Mouse (Mus musculus) olfactory bulb, adult 2 months (tissue): ENCODE measurements at regions not wholly inside any gene's neighbourhood (a gene's known extent, or its start where the extent isn't known, plus 50 kb on each side); places are given as distances from the start of the nearest gene placed in this dataset.
A peak's percentile ranks its signal among the peaks of the same experiment; 100 is the strongest.

Experiments
- H3K27ac ChIP-seq: fragments of 200-500 bp; 2 replicates; pipeline ENCODE4 v1.5.1; 2012; ENCODE audit warnings: low read depth, low read length; ENCODE audit not compliant: insufficient read depth
- H3K4me1 ChIP-seq: fragments of 200-500 bp; 2 replicates; pipeline ENCODE4 v1.6.1; 2012; ENCODE audit warnings: low read length; ENCODE audit not compliant: control insufficient read depth, insufficient read depth
- H3K4me3 ChIP-seq: fragments of 200-500 bp; 2 replicates; pipeline ENCODE4 v1.5.1; 2012; ENCODE audit warnings: mild to moderate bottlenecking, low read depth, low read length, moderate library complexity; ENCODE audit not compliant: insufficient read depth
- CTCF ChIP-seq: fragments of 200-500 bp; IDR thresholded peaks from 2 replicates; pipeline ENCODE4 v1.5.1; 2012; ENCODE audit warnings: low read depth, mild to moderate bottlenecking, low read length, moderate library complexity; ENCODE audit not compliant: insufficient read depth
- POLR2A ChIP-seq: fragments of 200-500 bp; IDR thresholded peaks from 2 replicates; pipeline ENCODE4 v1.6.1; 2012; ENCODE audit warnings: mild to moderate bottlenecking, low read depth, low read length, moderate library complexity; ENCODE audit not compliant: insufficient read depth
- WGBS: fragments of 180-500 bp; shearing (Covaris S2); methylation state at CpG from one replicate; pipeline ENCODE4 v1.1.7; 2018; 5-methylcytosine and 5-hydroxymethylcytosine counted together

DNA sequence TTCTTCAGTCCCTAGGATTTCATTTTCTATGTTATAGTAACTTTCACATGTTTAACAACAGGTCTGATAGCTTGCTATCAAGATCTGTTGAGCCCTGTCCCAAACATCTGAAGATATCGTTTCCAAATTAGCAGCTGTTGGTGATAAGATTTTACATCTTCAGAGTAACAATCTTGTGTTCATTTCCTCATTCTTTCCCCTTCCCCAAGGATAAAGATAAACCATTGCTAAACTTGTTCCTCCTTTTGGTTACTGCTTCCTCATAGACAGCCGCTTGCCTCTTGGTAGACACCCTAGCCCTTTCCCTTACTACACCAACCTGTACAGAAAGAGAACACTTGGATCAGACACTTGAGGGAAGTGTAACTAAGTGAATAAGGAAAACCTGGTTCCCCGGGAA, 58.6 kb downstream of the Kcnrg start:
- Histone ChIP-seq H3K4me1 (peaks cover 2% of the 10 kb centered on the region; the same call in 1 of the 2 replicates), H3K4me3 (no peak overlapping the region), H3K27ac (no peak overlapping the region)
- 96% methylated on average over 3 of the region's 3 CpGs for WGBS
- no peak for TF ChIP-seq CTCF
- no peak for TF ChIP-seq POLR2A

DNA sequence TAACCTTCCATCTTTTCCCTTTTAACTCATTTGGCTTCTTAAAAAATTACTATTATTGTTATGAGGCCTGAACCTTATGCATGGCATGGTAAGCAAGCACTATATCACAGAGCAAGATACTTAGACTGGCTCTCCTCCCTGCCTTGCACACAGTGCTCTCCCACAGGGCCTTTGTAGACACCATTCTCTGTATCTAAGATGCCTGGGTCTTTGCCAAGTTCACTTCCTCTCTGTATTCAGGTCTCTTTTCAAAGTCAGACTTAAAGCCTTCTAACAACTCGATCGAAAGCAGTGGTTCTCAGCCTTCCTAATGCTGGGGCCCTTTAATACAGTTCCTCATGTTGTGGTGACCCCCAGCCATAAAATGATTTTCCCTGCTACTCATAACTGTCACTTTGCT, 65.9 kb downstream of the Kcnrg start:
- Histone ChIP-seq H3K4me1 (0 out of 2 replicates have a peak, but pooled peaks cover 4% of the 10 kb centered on the region), H3K27ac (no peak overlapping the region), H3K4me3 (no peak overlapping the region)
- WGBS = 32% methylated on average over 2 of the region's 2 CpGs
- TF ChIP-seq POLR2A (no peak), CTCF (no peak)

DNA sequence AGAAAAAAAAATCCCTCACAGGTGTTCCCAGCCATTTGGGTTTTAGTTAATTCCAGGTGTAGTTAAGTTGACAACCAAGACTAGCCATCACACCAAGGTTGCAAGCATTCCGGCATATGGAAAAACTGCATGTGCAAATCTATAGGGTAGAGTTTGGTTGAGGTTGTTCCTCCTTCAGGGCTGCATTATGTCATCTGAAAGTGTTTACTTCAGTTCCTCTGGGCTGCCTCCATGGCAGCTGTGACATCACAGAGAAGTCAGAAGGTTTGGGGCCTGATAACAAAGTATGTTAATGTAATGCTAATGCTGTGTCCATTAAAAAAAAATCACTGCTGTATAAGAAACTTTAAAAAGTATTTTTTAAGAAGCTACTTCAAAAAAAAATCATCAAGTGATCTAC, 70.8 kb downstream of the Kcnrg start:
- TF ChIP-seq POLR2A = no peak
- TF ChIP-seq CTCF = no peak
- H3K4me1 ChIP-seq = no peaks in the 10 kb centered on the region
- WGBS = 92% methylated on average over 1 of the region's 1 CpGs

DNA sequence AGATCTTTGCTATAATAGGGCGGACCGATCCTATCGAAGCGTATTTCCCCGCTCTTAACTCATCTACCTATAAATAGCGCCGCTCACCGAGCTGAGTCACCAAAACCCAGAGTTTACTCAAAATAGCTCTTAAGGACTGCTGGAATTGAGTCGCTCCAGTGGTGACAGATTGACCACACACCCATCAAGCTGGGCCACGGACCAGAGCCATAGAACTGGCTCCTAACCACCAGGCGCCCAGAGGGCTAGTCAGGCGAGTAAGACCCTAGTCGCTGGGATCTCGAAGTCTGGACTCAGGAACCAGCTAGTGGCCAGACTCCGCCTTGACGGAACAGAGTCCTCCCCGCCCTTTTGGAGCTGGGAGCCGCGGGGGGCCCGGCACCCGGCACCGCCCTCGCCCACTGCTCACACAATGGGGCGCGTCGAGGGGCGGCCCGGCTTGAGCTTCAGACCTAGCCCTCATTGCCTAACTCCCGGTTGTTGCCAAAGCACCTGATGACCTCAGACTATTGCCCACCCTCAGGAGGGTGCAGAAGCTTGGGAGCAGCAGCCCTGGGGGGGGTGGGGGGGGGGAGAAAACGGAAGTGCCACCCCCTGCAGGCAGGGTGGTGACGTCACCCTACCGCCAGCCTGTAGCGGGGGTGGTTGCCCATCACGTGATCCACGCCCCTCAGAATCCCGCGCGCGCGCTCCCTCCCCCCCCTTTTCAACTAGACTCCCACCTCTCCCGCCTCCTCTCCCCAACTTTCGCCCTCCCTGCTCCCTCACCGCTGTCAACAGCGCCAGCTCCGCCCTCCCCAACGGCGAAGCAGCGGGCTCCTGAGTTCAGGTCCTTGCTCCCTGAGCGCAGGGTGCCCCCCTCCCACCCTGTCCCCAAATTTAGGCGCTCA, 73.8 kb downstream of the Kcnrg start:
- under 1% methylated on average over 49 of the region's 50 CpGs for WGBS
- peaks cover 6% of the 10 kb centered on the region for H3K4me1 ChIP-seq
- TF ChIP-seq POLR2A (peak; percentile 54), CTCF (no peak)
- peak overlapping the region; percentile 97 for H3K27ac ChIP-seq
- H3K4me3 ChIP-seq = peak overlapping the region; percentile 99

More for the DNA sequence above, 70.8 kb downstream of the Kcnrg start:
- Histone ChIP-seq H3K4me3 (no peak overlapping the region), H3K27ac (no peak overlapping the region)

DNA sequence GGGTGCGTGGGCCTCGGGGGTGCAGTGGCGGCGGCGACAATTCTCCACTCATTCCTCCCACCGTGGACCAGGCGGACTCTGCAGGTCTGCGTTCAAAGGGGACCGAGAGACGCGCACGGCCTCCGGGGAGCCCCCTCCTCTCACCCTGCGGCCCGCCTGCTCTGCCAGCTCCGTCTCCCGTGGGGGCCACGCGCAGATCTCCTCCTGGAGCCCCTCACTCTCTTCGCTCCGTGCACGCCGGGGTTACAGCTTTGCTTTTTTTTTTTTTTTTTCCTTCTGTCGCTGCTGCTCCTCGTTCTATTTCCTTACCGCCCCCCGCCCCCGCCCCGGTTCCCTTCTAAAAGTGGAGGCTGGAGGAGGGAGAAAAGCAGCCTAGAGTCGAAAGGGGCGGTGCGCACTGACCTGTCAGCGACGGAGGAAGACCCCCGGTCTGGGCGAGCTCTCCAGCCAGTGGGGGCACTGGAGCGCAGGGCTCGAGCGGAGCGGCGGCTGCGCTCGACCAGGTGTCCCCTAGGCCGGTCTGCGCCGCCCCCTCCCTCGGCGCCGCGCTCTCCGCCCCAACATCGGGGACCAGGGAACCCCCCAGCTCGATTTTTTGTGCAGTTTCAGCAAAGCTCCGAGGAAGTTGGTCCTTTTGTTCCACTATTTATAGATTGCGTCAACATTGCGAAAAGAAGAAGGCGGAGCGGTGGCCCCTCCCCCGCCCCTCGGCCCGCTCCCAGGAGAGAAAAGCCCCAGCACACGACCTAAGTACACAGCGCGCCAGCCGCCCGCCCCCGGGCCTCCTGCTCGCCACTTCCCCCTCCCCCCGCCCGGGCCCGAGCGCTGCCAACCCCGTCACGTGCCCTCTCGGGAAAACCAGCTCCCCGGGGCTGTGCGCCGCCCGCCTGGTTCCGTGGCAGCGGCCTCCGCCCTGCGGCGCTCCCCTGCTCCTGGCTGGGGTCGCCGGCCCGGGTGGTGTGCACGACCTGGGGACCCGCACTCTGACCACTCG, 74.7 kb downstream of the Kcnrg start:
- WGBS = under 1% methylated on average over 90 of the region's 90 CpGs
- Histone ChIP-seq H3K4me1 (peaks cover 10% of the 10 kb centered on the region), H3K27ac (peak overlapping the region; percentile 97), H3K4me3 (peak overlapping the region; percentile 99)
- TF ChIP-seq CTCF (no peak), POLR2A (peak; percentile 48)

DNA sequence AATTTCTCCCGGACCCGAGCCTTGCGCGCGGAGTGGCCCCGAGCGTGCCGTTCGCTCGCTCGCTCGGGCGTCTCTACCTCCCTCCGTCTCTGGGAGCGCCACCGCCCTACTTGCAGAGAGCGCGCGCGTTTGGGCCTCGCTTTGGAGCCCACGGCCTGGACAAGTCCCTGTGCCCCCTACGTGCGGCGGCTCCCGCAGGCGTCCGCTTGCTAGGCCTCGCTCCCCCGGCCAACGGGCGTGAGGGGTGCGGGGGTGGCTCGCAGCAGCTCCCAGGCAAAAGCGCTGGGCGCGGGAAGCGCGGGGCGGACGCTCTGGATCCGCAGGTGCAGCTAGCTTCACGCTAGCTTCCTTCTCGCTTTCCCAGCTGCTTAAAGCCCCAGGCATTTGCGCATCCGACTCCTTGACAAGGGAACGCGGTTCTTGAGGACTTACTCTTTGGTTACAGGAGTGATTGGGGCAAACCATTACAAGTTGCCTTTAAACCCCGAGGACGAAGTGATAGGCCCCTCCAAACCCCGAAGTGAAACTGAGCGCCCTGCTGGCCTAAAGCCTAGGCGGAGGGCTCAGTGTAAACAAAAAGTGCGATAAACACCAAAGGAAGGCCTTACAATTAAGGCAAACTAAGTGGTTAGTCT, 75.6 kb downstream of the Kcnrg start:
- Histone ChIP-seq H3K27ac (peak overlapping the region; percentile 95), H3K4me1 (peaks cover 12% of the 10 kb centered on the region)

DNA sequence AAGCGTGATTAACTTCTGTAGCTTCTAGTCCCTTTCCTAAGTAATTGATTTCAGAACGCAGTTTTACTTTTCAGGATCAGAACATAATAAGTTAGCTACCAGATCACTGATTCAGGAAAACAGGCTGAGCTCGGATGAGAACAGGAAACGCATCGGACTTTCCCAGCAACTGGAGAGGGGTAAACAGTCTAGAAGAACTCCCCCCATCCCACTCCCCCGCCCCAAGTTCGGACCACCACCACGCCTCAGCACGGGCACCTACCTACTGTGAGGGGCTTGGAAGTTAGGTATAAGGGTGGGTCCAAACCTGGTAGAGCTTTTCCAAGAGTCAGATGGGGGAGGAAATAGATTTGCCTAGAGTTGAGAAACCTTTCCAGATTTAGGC, 76.1 kb downstream of the Kcnrg start:
- Histone ChIP-seq H3K27ac (peak overlapping the region; percentile 95), H3K4me1 (peaks cover 12% of the 10 kb centered on the region), H3K4me3 (peak overlapping the region; percentile 99)
- WGBS = 43% methylated on average over 9 of the region's 9 CpGs
- TF ChIP-seq CTCF (no peak), POLR2A (no peak)

More for the DNA sequence above, 75.6 kb downstream of the Kcnrg start:
- WGBS = 2% methylated on average over 54 of the region's 54 CpGs
- TF ChIP-seq CTCF (no peak), POLR2A (no peak; the same call in 1 of the 2 replicates)
- H3K4me3 ChIP-seq = peak overlapping the region; percentile 99

DNA sequence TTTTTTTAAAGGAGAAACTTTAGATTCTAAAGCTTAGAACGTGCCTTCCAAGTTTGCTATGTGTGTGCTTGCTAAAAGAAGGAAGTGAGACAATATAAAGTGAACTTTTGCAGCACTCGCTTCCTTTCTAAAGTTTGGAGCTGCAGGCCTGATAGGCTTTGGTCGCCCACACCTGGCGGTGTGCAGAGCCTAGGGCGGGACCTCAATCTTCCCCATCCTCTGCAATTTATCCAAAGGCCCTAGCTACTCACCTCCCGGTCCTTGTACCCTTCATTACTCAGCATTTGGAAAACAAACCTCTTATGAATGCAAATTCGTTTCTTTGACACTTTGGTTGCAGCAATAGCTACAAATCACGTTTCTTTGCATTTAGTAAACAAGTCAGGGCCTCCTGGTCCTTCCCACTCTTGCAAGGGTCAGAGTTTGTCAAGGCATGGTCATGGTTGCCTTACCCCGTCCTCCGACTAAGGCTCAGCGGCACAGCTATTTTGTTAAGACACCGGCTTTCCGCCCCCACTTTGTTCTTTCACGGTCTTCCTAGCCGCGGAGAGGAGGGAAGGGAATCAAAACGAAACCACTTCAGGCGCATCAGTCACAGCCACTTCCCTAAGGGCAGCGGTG, 76.6 kb downstream of the Kcnrg start:
- Histone ChIP-seq H3K4me1 (peaks cover 12% of the 10 kb centered on the region), H3K27ac (no peak overlapping the region), H3K4me3 (peak overlapping the region; percentile 20; the same call in 1 of the 2 replicates)
- 68% methylated on average over 19 of the region's 19 CpGs for WGBS
- no peak for TF ChIP-seq CTCF
- no peak for TF ChIP-seq POLR2A
